Mouse (Mus musculus) lung, postnatal 0 days (tissue): ENCODE measurements around the gene Cela3a.

Experiments
- CTCF ChIP-seq: IDR thresholded peaks from 2 replicates; pipeline ENCODE4 v1.5.1; 2016; ENCODE audit warnings: antibody characterized with exemption, mild to moderate bottlenecking
- EP300 ChIP-seq: IDR thresholded peaks from 2 replicates; pipeline ENCODE4 v1.6.1; 2016; ENCODE audit warnings: antibody characterized with exemption, mild to moderate bottlenecking, control low read depth

- TF ChIP-seq CTCF, result no peak
- no peak for TF ChIP-seq EP300
Observed at GRCm38 (mm10) chr4:137405571-137405970, 4.0 kb downstream of the Cela3a start.
